Mouse (Mus musculus) mesoderm, embryonic 11.5 days (tissue): ENCODE data around the gene Ppp1r12a.

ENCODE experiments used
- DNase-seq: peaks from one replicate; pipeline ENCODE4 v3.0.0-alpha.2; 2012; ENCODE audit warnings: low read depth, low spot score

The Ppp1r12a gene

GRCm38 (mm10) chr10:108161261-108162256 is at the start of gene Ppp1r12a:
Gene Ppp1r12a (plus strand): TSS chr10:108162193.
- DNase-seq: peak; percentile 96

DNA sequence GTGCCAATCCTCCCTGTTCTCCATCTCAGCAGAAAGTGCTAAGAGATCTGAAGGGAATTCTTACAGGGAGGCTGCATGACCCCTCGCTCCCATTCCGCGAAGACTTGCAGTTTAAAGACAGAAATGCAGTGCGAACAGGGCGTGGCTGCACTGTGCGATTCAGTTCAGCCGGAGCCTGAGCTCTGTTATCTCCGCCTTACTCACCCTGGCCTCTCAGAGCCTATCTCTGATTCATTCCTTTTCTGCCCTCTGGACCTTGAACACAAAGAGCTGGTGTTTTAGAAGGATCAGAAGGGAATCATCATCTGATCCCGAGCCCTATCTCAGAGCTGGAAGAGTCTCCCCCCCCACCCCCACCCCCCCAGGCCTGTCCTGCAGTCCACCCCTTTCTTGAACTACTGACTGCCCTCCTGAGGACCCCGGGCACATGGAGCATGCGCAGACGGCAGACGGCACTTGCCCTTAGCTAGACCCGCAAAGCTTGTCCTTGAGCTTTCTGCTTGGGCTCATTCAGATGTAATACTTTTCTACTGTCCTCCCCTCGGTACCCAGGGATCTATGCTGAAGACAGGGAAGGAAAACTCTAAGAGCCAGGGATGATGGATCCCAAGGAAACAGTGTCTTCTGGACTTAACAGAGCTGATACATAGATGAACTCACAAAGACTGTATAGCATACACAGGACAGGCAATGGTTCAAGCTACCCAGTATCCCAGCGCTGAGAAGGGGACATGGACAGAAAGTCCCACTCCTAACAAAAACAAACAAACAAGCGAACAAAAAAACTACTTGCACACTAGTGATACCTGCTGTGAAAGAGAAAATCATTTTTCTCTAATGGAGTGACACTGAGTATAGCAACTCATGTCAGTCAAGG is 48.4 kb upstream of the Ppp1r12a start:
- DNase-seq: peak; percentile 44

DNA sequence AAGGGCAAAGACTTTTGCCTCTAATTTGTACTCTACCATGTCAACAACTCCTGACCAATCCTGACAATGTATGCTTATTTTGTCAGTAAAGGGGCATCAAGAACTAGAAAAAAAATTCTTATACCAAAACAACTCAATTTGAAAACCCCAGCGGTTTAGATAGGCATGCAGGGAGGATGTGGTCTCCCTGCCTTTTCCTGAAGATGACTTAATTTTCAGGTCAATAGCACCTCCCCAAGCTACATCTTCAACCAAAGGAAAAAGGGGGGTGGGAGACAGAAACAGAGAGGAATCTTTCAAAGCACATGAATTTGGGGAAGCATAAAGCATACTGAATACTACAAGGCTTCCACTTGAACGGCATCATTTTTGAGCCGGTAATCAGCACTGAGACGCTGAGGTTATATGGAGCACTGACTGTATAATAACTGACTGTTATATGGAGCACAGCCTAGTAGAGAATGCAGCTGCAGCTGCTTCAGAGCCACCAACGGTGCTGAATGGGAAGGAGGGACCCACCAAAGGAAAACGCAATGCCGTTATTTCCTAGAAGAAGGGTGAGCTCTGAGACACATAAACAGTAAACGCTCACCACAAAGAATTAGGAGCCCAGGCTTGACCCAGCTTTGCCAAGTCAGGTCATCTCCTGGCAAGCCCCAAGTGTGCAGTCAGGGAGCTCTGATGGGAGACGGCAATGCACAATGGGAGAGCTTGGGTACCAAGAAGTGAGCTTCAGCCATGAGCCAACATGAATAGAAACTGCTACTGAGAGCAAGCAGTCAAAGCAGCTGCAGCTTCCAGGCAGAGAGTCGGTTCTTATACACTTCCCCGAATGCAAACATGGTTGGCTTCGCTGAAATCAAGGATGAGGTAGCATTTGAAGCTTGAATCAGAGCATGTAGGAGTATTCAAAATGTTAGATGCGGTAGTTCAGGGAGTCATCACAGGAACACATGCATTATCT is 43.5 kb upstream of the Ppp1r12a start:
- DNase-seq: no peak

DNA sequence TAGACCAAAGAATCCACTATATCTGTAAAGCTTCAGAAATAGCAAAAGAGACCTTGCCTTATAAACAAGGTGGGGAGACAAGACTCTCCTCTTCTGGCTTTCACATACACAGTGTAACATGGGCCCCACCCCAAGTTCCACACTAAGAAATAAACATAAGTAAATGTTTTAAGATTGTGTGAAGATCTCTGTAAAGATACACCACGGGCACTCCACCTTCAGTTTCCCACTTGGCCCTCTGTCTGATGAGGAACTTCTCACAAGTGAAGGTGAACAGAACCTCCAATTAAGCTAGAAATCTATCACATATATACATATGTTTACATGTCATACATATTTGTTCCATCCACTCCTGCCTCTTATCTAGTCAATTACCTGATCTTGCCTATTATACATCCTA is 42.6 kb upstream of the Ppp1r12a start:
- DNase-seq: no peak

GRCm38 (mm10) chr10:108124934-108125599 is 36.9 kb upstream of the Ppp1r12a start:
- no peak for DNase-seq

- no peak for DNase-seq
Observed at GRCm38 (mm10) chr10:108129167-108129566, 32.8 kb upstream of the Ppp1r12a start.

- no peak for DNase-seq
Observed at GRCm38 (mm10) chr10:108131858-108132257, 30.1 kb upstream of the Ppp1r12a start.

DNA sequence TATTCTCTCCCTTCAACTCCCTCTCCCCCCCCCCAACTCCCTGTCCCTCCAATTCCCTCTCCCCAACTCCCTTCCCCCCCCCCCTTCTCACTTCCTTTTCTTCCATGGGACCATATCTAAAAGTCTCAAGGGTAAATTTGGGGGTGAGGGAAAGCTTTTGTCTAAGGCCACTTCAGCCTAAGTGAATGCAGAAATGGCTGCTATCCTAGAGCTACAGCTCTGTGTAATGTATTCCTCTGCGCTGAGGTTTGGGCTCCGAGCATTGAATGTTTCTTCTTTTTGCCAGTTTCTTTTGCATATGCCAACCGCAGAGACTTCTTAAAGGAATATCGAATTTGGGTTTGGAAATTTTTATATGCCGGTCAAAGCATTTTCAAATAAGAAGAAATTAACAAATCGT is 28.7 kb upstream of the Ppp1r12a start:
- no peak for DNase-seq

DNA sequence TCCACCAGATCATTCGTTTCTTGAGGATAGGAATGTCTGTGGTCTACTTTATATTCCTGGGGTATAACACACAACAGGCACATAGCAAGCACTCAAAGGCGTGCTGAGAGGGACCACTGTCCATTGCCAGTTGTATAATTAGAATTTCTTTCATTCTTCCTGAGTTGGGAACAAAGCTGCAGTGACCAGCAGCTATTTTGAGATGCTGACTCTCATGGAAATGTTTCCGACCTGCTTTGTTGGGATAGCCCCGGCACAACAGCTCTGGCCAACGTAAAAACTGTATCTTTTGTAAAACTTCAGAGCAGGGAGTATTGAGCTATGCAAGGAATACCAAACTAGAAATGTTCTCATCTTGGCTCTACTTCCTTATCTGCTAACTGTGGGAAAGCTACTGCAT is 28.2 kb upstream of the Ppp1r12a start:
- no peak for DNase-seq

DNA sequence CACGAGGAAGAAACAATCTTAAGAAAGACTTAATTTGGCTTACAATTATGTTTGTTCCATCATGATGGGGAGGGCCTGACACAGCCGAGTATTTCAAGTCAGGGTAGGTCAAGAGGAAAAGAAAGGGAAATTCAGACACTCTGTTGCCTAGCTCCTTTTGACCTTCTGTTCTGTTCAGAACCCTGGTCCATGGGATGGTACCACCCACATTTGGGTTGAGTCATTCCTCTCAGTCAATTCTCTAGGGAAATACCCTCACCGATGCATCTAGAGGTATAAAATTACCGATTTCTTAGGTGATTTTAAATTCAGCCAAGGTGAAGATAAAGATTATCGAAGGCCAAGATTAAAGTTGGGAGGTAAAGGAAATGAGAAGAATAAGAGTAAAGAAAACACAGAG is 23.6 kb upstream of the Ppp1r12a start:
- DNase-seq: no peak

GRCm38 (mm10) chr10:108139788-108140187 is 22.2 kb upstream of the Ppp1r12a start:
- DNase-seq: no peak

- DNase-seq: no peak
Observed at GRCm38 (mm10) chr10:108140742-108141141, 21.3 kb upstream of the Ppp1r12a start.

DNA sequence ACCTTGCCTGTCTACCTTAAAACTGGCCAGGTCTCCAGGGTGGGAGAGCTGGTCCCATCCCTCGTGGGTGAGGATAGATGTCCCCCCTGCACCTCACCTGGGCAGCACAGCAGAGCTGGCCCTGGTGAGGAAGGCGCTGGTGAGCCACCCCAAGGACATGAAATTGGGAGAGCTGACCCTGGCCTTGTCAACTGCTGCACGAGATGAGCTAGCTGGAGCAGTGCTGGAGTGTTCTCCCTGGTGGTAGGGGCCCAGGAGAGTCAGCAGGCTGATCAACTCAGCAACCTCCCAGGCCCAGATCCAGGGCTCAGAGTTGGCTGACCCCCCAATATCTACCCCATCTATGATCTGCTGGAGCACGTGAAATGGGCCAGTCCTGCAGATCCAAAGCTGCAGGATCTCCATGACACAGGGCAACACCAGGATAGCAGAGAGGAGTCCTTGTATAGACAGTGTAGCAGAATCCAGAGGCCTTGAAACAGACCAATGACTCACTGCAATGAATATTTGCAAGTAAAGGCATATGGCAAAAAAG is 17.9 kb upstream of the Ppp1r12a start:
- no peak for DNase-seq

GRCm38 (mm10) chr10:108145701-108146100 is 16.3 kb upstream of the Ppp1r12a start:
- no peak for DNase-seq

DNA sequence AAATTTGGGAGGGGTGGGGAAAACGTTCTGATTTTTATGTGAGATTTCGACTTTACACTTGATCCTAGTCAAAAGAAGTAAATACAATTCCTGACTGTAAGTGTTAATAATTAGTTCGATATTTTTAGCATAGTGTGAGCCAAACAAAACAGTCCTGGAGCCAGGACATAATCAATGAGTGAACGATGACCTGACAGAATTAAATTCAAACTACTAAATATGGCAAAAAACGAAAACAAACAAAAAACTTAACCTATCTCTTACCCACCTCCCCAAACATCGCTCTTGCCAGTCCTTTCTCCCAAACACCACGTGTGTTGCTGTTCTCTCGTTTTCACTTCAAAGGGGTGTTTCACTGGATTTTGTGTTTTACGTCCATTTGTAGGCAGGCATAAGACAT is 15.0 kb upstream of the Ppp1r12a start:
- no peak for DNase-seq

GRCm38 (mm10) chr10:108153301-108153700 is 8.7 kb upstream of the Ppp1r12a start:
- no peak for DNase-seq

GRCm38 (mm10) chr10:108155042-108155686 is 6.8 kb upstream of the Ppp1r12a start:
- DNase-seq: no peak

DNA sequence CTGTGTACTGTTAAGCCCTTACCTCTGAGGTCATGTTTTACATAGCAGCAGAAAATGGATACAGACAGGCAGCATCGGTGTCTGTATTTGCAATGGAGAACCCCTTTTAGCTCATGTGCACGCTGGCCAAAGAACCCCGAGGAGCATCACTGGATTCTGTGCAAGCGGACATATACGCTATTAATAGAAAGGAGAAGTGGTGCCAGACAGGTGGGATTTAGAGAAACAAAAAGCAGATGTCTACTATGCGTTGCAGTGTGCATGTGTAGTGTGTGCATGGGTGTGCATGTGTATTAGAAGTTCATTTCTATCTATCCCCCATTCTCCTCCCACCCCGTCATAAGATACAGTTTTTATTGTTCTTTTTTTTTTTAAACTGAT is 6.3 kb upstream of the Ppp1r12a start:
- DNase-seq: no peak

GRCm38 (mm10) chr10:108156128-108156527 is 5.9 kb upstream of the Ppp1r12a start:
- no peak for DNase-seq

DNA sequence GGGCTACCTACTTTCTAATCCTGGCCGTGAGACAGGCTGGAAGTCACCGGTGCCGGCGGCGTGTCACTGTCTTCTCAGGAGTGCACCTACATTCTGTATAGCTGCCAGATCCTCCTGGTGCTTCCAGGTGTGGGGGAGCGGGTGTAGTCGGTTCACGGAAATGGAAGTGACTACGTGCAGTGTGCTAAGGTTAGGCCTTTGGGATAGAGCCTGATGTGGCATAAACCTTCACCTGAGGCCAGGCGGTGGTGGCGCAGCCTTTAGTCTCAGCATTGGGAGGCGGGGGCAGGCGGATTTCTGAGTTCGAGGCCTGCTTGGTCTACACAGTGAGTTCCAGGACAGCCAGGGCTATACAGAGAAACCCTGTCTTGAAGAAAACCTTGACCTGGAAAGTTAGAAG is 3.0 kb upstream of the Ppp1r12a start:
- DNase-seq: no peak
